Mouse (Mus musculus) urinary bladder, postnatal 36 days (tissue): ENCODE measurements around the gene Emilin2.

Experiments
- DNase-seq, 2 experiments: peaks; one replicate each; pipeline ENCODE4 v3.0.0; 2022; ENCODE audit warnings: low spot score in 2 of 2, mixed read lengths in 1 of 2

The Emilin2 gene

GRCm38 (mm10) chr17:71204809-71205091 is 107.0 kb downstream of the Emilin2 start:
- no peak for DNase-seq

GRCm38 (mm10) chr17:71203998-71204808 is 107.6 kb downstream of the Emilin2 start:
- no peak for DNase-seq
